Mouse (Mus musculus): Measurements from ENCODE around the gene Ugt2a2.
"Not testable (repeated sequence)": the region's sequence is repeated elsewhere in the genome, so short reads cannot be mapped to it uniquely, and the experiment has no call there.

The Ugt2a2 gene

GRCm38 (mm10) chr5:87482160-87482559 lies at the start of gene Ugt2a2:
Ugt2a2 (minus strand) TSS chr5:87482260.
- no peak for DNase-seq

DNA sequence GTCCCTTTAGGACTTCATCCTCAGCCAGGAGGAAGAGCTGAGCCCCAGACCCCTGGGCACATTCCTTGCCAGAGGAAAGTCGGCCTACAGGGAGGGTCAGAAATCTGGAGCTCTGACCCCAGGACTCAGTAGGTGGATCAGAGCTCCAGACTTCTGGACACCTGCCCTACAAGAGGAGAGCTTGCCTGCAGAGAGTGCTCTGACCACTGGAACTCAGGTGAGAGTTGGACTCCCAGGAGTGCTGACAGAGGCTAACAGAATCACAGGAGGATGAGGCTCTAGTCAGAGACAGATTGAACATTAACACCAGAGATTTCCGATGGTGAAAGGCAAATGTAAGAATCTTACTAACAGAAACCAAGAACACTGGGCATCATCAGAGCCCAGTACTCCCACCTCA lies 41.5 kb upstream of the Ugt2a2 start:
- not testable (repeated sequence) for DNase-seq

- no peak for DNase-seq
These were observed 23.9 kb upstream of the Ugt2a2 start for GRCm38 (mm10) chr5:87505776-87506458.

DNA sequence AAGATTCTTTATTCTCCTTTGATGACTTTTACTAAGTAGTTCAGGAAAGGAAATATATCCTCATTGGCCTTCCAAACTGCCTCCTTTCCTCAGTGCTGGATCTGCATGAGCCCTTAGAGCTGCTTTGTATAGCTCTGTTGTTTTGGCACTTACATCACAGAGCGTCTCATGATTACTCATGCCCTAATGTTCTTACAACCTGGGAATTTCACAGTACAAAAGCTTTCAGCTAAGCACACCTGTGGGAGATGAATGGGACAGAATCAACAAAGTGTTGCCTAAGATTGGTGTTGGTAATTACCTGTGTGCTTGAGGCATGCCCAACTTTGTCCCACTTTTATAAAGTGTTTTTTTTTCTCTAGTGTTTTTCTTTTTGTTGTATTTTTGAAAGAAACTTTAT lies 20.6 kb upstream of the Ugt2a2 start:
- DNase-seq = no peak

DNA sequence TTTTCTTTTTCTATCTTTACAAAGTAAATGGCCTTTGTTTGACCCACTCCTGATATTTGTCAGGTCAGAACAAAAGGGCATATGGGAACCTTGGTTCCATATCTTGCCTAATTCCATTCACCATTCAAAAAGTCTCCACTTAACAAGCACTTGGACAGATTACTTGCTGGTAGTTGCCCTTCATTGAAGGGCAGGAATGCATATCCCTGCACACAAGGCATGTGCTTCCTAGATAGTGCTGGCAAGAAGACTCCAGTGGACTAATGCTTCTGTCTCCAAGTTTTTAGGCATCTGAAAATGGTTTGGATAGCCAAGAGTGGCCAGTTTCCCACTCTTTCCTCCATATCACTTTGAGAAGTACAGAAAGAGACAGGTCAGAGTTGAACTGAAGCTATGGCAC lies 17.3 kb upstream of the Ugt2a2 start:
- no peak for DNase-seq

DNA sequence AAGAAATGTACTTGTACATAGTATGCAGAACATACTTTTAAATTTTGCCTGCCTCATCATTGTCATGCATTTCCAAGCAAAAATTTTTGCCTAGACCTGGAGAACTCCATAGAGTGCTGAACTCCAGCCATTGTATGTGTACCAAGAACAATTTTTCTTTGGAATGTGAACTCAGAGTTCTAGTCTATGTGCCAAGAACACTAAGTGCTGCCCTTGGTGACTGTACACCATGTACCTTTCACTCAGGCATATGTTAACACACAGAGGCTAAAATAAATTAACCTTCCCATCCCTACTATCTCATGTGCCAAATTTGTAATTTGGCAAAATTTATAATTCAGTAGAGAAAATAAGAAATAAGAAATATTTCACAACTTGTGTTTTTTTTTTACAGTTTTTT lies 16.9 kb upstream of the Ugt2a2 start:
- no peak for DNase-seq

DNA sequence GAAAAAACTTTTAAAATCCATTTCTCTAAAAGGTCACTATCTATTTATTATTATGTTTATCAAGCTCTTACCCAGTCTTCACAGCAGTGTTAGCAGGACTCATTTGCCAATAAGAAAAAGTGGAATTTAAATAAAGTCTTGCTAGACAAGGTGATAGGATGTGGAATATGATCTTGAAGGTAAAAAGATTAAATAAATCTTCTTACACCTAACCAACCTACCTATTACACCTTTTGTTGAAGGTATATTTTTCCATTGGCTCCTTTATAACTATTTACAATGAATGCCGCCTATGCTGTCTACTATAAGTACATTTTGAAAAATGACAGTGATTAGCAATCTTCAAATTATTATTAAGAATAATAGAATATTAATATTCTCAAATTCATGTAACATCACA lies 8.7 kb upstream of the Ugt2a2 start, which contains the start of gene Ugt2a1:
TSS of gene Ugt2a1 (minus strand) at position 101 of the 400 bp plus-strand sequence.
- no peak for DNase-seq

GRCm38 (mm10) chr5:87486706-87487105 lies 4.6 kb upstream of the Ugt2a2 start, which contains the start of gene Gm43638:
Gm43638 (minus strand) TSS chr5:87486806.
- DNase-seq = not testable (repeated sequence)

GRCm38 (mm10) chr5:87458810-87459209 lies 23.2 kb downstream of the Ugt2a2 start:
- DNase-seq = no peak

DNA sequence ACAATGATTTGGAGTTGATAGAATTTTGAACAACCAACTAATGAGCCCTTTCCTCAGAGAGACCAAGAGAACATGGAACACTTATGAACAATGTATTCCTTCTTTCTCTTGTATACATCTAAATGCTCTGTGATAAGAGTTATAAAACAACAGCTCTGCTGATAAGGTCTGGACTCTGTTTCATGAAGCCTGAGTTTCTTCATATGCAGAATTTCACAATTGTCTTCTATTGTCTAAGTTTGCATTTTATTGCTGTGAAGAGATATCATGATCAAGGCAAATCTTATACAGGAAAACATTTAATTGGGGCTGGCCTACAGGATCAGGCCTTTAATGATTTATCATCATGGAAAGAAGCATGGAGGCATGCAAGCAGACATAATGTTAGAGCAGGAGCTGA lies 24.4 kb downstream of the Ugt2a2 start:
- no peak for DNase-seq

DNA sequence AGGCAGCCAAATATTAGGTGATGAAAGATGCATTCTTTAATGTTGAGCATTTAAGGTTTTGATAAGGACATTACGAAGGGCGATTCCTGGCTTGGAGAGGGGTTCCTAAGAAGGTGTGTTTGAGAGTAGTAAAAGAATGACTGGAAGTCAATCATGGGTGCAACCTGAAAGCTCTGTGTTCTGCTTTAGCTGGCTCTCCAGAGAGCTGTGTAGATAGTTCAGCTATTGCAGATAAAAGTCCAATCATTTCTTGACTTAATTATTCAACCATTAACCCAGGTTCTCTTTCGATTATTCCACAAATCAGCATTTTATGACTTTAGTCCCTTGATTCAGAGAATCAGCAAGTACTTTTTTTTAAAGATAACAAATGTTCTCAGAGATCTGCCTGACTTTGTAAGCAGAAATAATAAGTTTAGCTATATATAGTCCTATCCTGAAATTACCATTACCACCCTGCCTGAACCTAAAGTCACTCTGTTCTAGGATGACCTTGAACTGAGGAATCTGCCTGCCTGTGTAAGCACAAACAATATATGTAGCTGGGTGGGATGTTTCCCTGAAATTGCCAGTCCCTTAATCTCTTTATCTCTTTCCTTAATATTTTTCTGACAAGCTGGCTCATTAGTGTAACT lies 25.7 kb downstream of the Ugt2a2 start:
- DNase-seq = no peak

DNA sequence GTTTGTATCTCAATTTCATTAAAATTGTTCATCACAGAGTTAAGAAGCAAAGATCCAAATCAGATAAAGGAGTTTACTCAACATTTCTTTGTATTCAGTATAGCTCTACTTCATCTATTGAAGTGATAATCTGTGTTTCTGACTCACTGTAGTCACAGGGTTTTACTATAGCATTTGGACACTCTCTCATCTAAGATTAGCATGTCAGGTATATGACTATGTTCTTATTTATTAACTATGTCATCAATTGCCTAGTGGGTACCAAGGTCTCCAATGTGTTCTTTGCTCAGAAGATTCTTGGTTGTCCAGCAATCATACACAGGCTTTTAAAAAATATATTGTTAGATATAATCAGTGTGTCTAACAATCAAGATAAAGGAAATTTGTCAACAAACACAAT lies 26.5 kb downstream of the Ugt2a2 start:
- no peak for DNase-seq

GRCm38 (mm10) chr5:87452514-87452913 lies 29.5 kb downstream of the Ugt2a2 start:
- DNase-seq = not testable (repeated sequence)

DNA sequence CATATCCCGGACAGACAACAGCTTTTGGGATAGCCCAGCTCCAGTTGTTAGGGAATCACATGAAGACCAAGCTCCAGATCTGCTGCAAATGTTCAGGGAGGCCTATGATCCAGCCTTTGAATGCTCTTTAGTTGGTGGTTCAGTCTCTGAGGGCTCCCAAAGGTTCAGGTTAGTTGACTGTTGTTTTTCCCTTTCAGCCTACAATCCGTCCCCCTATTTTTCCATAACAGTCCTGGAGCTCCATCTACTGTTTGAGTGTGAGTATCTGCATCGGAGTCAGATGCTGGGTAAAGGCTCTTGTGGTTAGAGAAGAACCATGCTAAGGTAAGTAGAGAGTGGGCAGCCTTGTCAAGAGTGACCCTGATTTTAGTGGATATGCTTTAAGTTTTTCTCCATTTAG lies 45.8 kb downstream of the Ugt2a2 start:
- no peak for DNase-seq

DNA sequence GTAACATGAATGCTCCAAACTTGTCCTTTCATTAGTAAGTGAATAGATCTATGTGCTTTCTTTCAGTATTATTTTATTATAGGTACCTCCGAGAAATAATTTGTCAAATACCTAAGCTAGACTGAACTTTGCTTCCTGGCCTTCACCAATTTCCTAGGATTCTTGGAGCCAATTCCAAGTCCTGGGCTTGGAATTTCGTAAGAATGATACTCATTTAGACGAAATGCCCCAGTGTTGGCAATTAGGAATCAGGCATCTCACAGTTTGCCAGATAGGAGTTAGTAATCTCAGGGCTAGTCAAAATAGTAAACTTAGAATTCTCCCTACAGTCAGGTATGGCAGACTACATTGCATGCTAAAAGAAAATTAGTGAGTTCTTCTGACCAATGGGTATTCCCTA lies 56.4 kb downstream of the Ugt2a2 start:
- no peak for DNase-seq

GRCm38 (mm10) chr5:87424041-87424440 lies 58.0 kb downstream of the Ugt2a2 start, which contains the start of gene Ugt2b38:
Ugt2b38 (minus strand) TSS chr5:87424203.
- not testable (repeated sequence) for DNase-seq

Data from right cerebral cortex, postnatal 25 days (tissue).